Mouse (Mus musculus): Measurements from ENCODE around the gene Ctsll3. TPM values are rescaled to one million over a fixed set of nuclear protein-coding genes. Genes with fewer than 3 reads are reported as not detected.

Gene Ctsll3
- polyA plus RNA-seq, 2 experiments: 0.45 TPM; not detected in 1

GRCm38 (mm10) chr13:60748556-60748955, 54.1 kb downstream of the Ctsll3 start:
- no peak overlapping the region for H3K4me3 ChIP-seq (replicated peaks; ENCODE audit: low read length)
- no peak for TF ChIP-seq POLR2A (IDR thresholded peaks at IDR 0.05; ENCODE audit: borderline replicate concordance, extremely low read depth, insufficient read depth, insufficient read length)
- H3K27me3 ChIP-seq (ENCODE audit: control insufficient read depth, insufficient read depth, low read length): no peaks in the 10 kb centered on the region
- ATAC-seq (ENCODE audit: low FRiP score, low read depth) (no peak), DNase-seq (ENCODE audit: low spot score) (peak; percentile 6)
- no peaks in the 10 kb centered on the region for H3K9me3 ChIP-seq (ENCODE audit: control insufficient read depth, low read length)
- peaks cover 2% of the 10 kb centered on the region; the same call in 1 of the 2 replicates for H3K4me1 ChIP-seq (ENCODE audit: control insufficient read depth, insufficient read depth, low read length)
- WGBS: 89% methylated on average over 2 of the region's 2 CpGs
- no peak overlapping the region for H3K4me2 ChIP-seq (replicated peaks; ENCODE audit: low read depth, low read length, severe bottlenecking)
- peaks cover 60% of the 10 kb centered on the region for H3K36me3 ChIP-seq (ENCODE audit: control insufficient read depth, insufficient read depth, low read length)
- H3K27ac ChIP-seq (replicated peaks; ENCODE audit: low read depth, low read length): no peak overlapping the region
- H3K9ac ChIP-seq (ENCODE audit: low read depth, low read length, severe bottlenecking): no peak overlapping the region

Other genes starting within 250 kb of the Ctsll3 start
- 39.9 and 51.3 TPM in 2 replicates for gene Dapk1, start 200.9 kb downstream of the Ctsll3 start, polyA plus RNA-seq (2012; rRNA removed)
- 19.5 and 23.0 TPM in 2 replicates for gene Dapk1, start 200.9 kb downstream of the Ctsll3 start, polyA plus RNA-seq (2014; fragmentation: Nextera tagmentation; extraction: Ambion mirVana)
- gene BC051665, start 16.5 kb downstream of the Ctsll3 start, polyA plus RNA-seq (2012; rRNA removed): not detected in 2 replicates
- not detected in 2 replicates for gene BC051665, start 16.5 kb downstream of the Ctsll3 start, polyA plus RNA-seq (2014; fragmentation: Nextera tagmentation; extraction: Ambion mirVana)
- gene 4930486L24Rik, start 61.6 kb upstream of the Ctsll3 start, polyA plus RNA-seq (2012; rRNA removed): 0.12 TPM in 1 of 2 replicates, not detected in the other
- gene 4930486L24Rik, start 61.6 kb upstream of the Ctsll3 start, polyA plus RNA-seq (2014; fragmentation: Nextera tagmentation; extraction: Ambion mirVana): not detected in 2 replicates
- 0.24 TPM in 1 of 2 replicates, not detected in the other for gene Gm49392, start 94.0 kb upstream of the Ctsll3 start, polyA plus RNA-seq (2012; rRNA removed)
- gene Gm49392, start 94.0 kb upstream of the Ctsll3 start, polyA plus RNA-seq (2014; fragmentation: Nextera tagmentation; extraction: Ambion mirVana): 0.36 TPM in 2 replicates
- gene Ctla2b, start 94.6 kb upstream of the Ctsll3 start, polyA plus RNA-seq (2012; rRNA removed): 3.1 and 3.5 TPM in 2 replicates
- gene Ctla2b, start 94.6 kb upstream of the Ctsll3 start, polyA plus RNA-seq (2014; fragmentation: Nextera tagmentation; extraction: Ambion mirVana): 3.8 and 4.1 TPM in 2 replicates
- 1.2 and 1.5 TPM in 2 replicates for gene Tpbpb, start 102.0 kb upstream of the Ctsll3 start, polyA plus RNA-seq (2012; rRNA removed)
- not detected in 2 replicates for gene Tpbpb, start 102.0 kb upstream of the Ctsll3 start, polyA plus RNA-seq (2014; fragmentation: Nextera tagmentation; extraction: Ambion mirVana)
- not detected in 2 replicates for gene Gm49393, start 132.7 kb upstream of the Ctsll3 start, polyA plus RNA-seq (2012; rRNA removed)
- not detected in 2 replicates for gene Gm49393, start 132.7 kb upstream of the Ctsll3 start, polyA plus RNA-seq (2014; fragmentation: Nextera tagmentation; extraction: Ambion mirVana)
- 4.0 and 4.6 TPM in 2 replicates for gene Gm49391, start 133.7 kb upstream of the Ctsll3 start, polyA plus RNA-seq (2012; rRNA removed)
- 1.6 and 3.5 TPM in 2 replicates for gene Gm49391, start 133.7 kb upstream of the Ctsll3 start, polyA plus RNA-seq (2014; fragmentation: Nextera tagmentation; extraction: Ambion mirVana)
- gene Ctla2a, start 133.8 kb upstream of the Ctsll3 start, polyA plus RNA-seq (2012; rRNA removed): 11.2 and 18.4 TPM in 2 replicates
- 26.3 and 30.2 TPM in 2 replicates for gene Ctla2a, start 133.8 kb upstream of the Ctsll3 start, polyA plus RNA-seq (2014; fragmentation: Nextera tagmentation; extraction: Ambion mirVana)
- 4.8 and 5.4 TPM in 2 replicates for gene Tpbpa, start 139.1 kb upstream of the Ctsll3 start, polyA plus RNA-seq (2012; rRNA removed)
- gene Tpbpa, start 139.1 kb upstream of the Ctsll3 start, polyA plus RNA-seq (2014; fragmentation: Nextera tagmentation; extraction: Ambion mirVana): not detected in 2 replicates
- gene Ctsj, start 203.1 kb upstream of the Ctsll3 start, polyA plus RNA-seq (2012; rRNA removed): 1.1 and 1.3 TPM in 2 replicates
- gene Ctsj, start 203.1 kb upstream of the Ctsll3 start, polyA plus RNA-seq (2014; fragmentation: Nextera tagmentation; extraction: Ambion mirVana): not detected in 2 replicates
- not detected in 2 replicates for gene Ctsq, start 237.8 kb upstream of the Ctsll3 start, polyA plus RNA-seq (2012; rRNA removed)
- gene Ctsq, start 237.8 kb upstream of the Ctsll3 start, polyA plus RNA-seq (2014; fragmentation: Nextera tagmentation; extraction: Ambion mirVana): not detected in 2 replicates